Mouse (Mus musculus): ENCODE measurements at regions not wholly inside any gene's neighbourhood (a gene's known extent, or its start where the extent isn't known, plus 50 kb on each side); places are given as distances from the start of the nearest gene placed in this dataset.

- 23% methylated on average over 8 of the region's 8 CpGs for WGBS
These were observed 177.2 kb upstream of the Scn7a start for GRCm38 (mm10) chr2:66961808-66962519.

DNA sequence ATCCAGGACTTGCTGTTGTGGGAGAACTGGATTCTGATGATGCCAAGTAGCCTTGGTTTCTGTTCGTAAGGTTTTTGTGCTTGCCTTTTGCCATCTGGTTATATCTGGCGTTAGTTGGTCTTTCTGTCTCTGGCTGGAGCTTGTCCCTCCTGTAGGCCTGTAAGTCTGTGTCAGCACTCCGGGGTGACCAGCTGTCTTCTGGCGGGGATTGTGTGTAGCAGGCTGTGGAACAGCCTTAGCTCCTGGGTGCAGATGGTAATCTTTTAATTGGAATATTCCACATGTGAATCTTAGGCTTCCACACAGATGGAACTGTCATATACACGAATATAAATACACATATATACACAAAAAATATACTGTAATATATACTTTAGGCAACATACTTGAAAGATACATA lies 156.5 kb upstream of the Scn7a start:
- DNase-seq: no peak
- H3K4me3 ChIP-seq (replicated peaks; ENCODE audit: extremely low read depth, low read depth, low read length): no peak overlapping the region
- no peaks in the 10 kb centered on the region for H3K4me1 ChIP-seq (ENCODE audit: control insufficient read depth, insufficient read depth, low read length)
- WGBS: 83% methylated on average over 5 of the region's 5 CpGs
- no peak for TF ChIP-seq CTCF (IDR thresholded peaks at IDR 0.05; ENCODE audit: insufficient read depth, low read length)
- no peak for TF ChIP-seq POLR2A (IDR thresholded peaks at IDR 0.05; ENCODE audit: borderline replicate concordance, extremely low read depth, low read depth, low read length)

More at GRCm38 (mm10) chr2:66961808-66962519, 177.2 kb upstream of the Scn7a start:
- DNase-seq: no peak
- Histone ChIP-seq H3K4me3 (replicated peaks; ENCODE audit: extremely low read depth, low read depth, low read length) (no peak overlapping the region), H3K4me1 (ENCODE audit: control insufficient read depth, insufficient read depth, low read length) (no peaks in the 10 kb centered on the region)
- TF ChIP-seq CTCF (IDR thresholded peaks at IDR 0.05; ENCODE audit: insufficient read depth, low read length) (0 out of 2 replicates have a peak, but pooled peaks have one; percentile 16), POLR2A (IDR thresholded peaks at IDR 0.05; ENCODE audit: borderline replicate concordance, extremely low read depth, low read depth, low read length) (no peak)

DNA sequence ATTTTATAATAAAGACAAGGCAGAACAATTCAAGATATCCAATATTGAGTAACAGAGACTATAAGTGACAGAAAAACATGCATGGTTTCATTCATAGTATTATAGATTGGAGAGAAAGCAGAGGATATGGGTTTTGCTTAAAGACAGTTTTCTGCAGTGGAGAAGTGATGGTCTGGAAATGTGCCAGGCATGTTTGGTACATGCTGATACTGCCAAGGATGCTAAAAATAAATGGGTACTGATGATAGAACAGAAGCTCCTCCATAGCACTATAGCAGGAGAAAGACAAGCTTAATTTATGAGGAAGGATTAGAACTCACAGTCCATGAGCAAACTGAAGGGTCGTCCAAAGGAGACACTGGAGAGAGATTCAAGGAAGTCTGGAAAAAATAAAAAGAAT lies 113.3 kb upstream of the Scn7a start:
- Histone ChIP-seq H3K4me1 (ENCODE audit: control insufficient read depth, insufficient read depth, low read length) (no peaks in the 10 kb centered on the region), H3K4me3 (replicated peaks; ENCODE audit: extremely low read depth, low read depth, low read length) (no peak overlapping the region)
- DNase-seq: no peak
- TF ChIP-seq POLR2A (IDR thresholded peaks at IDR 0.05; ENCODE audit: borderline replicate concordance, extremely low read depth, low read depth, low read length) (no peak), CTCF (IDR thresholded peaks at IDR 0.05; ENCODE audit: insufficient read depth, low read length) (no peak)
- 71% methylated on average over 1 of the region's 1 CpGs for WGBS

DNA sequence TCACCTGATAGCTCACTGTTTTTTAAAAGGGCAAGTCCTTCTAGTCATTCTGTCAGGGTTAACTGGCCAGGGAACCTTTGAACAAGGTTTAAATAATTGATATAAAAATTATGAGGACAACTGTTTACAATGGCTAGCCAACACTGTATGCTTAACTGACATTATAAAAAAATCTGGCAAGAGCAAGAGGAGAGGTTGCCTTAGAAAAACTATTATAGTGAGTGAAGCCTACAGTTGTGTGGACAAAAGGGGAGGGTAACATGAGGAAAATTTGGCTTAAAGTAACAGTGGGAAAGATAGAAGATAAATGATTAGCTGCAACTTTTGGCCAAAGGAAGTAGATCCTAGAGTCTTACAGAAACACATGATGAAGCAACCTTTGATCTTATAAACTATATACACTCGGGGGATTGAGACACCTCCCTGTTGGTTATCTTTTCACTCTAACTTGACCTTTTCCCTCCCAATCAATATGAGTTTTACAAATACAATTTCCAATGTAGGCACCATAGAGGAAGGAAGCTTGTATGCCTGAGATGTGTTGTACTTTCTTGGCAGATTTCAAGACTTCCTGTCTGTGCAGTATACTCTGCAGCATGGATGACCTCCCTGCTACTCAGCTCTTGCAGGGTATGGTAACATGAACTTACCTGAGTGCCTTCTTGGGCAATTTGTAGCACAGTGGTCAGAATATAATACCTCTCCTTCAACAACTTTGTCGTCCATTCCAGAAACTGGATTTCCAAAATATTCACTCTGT lies 82.9 kb upstream of the Scn7a start:
- Histone ChIP-seq H3K4me1 (ENCODE audit: control insufficient read depth, insufficient read depth, low read length) (no peaks in the 10 kb centered on the region), H3K4me3 (replicated peaks; ENCODE audit: extremely low read depth, low read depth, low read length) (no peak overlapping the region)
- no peak for DNase-seq
- 60% methylated on average over 2 of the region's 2 CpGs for WGBS
- no peak for TF ChIP-seq CTCF (IDR thresholded peaks at IDR 0.05; ENCODE audit: insufficient read depth, low read length)
- no peak for TF ChIP-seq POLR2A (IDR thresholded peaks at IDR 0.05; ENCODE audit: borderline replicate concordance, extremely low read depth, low read depth, low read length)

Data from lung, adult 2 months (tissue).